Mouse (Mus musculus): ENCODE measurements around the gene Xrcc3. TPM values are rescaled to one million over a fixed set of nuclear protein-coding genes. Genes with fewer than 3 reads are reported as not detected.
A peak's percentile ranks its signal among the peaks of the same experiment; 100 is the strongest.

Xrcc3 gene
- total RNA-seq, 4 experiments from 2014 or later, result 17.5 to 22.1 (median 19.4) TPM

- no peak for DNase-seq
These were observed 1.4 kb upstream of the Xrcc3 start for GRCm38 (mm10) chr12:111814769-111815762.

- DNase-seq, result peak; percentile 72
These were observed 435 bp downstream of the Xrcc3 start for GRCm38 (mm10) chr12:111813111-111813765.

GRCm38 (mm10) chr12:111812611-111813010, 1.1 kb downstream of the Xrcc3 start:
- no peak for DNase-seq

GRCm38 (mm10) chr12:111812075-111812474, 1.6 kb downstream of the Xrcc3 start:
- no peak for DNase-seq

GRCm38 (mm10) chr12:111809762-111810161, 3.9 kb downstream of the Xrcc3 start:
- DNase-seq, result peak; percentile 72

GRCm38 (mm10) chr12:111808775-111809174, 4.9 kb downstream of the Xrcc3 start:
- DNase-seq, result no peak

- no peak for DNase-seq
These were observed 10.1 kb downstream of the Xrcc3 start for GRCm38 (mm10) chr12:111803538-111803937.

- no peak for DNase-seq
These were observed 13.1 kb downstream of the Xrcc3 start for GRCm38 (mm10) chr12:111800459-111801183.

- no peak for DNase-seq
These were observed 15.2 kb downstream of the Xrcc3 start for GRCm38 (mm10) chr12:111798493-111798892.

- DNase-seq, result no peak
These were observed 16.4 kb downstream of the Xrcc3 start for GRCm38 (mm10) chr12:111797251-111797650.

- no peak for DNase-seq
These were observed 18.3 kb downstream of the Xrcc3 start for GRCm38 (mm10) chr12:111795180-111795895.

- no peak for DNase-seq
These were observed 19.0 kb downstream of the Xrcc3 start for GRCm38 (mm10) chr12:111794526-111795179.

GRCm38 (mm10) chr12:111794102-111794501, 19.6 kb downstream of the Xrcc3 start:
- DNase-seq, result no peak

- DNase-seq, result no peak
These were observed 22.1 kb downstream of the Xrcc3 start for GRCm38 (mm10) chr12:111791474-111792104.

GRCm38 (mm10) chr12:111790631-111791030, 23.0 kb downstream of the Xrcc3 start:
- DNase-seq, result no peak

GRCm38 (mm10) chr12:111790090-111790489, 23.6 kb downstream of the Xrcc3 start:
- no peak for DNase-seq

GRCm38 (mm10) chr12:111787015-111787414, 26.7 kb downstream of the Xrcc3 start:
- no peak for DNase-seq

GRCm38 (mm10) chr12:111785174-111785573, 28.5 kb downstream of the Xrcc3 start:
- DNase-seq, result no peak

- no peak for DNase-seq
These were observed 34.1 kb downstream of the Xrcc3 start for GRCm38 (mm10) chr12:111779544-111779943.

- DNase-seq, result no peak
These were observed 35.8 kb downstream of the Xrcc3 start for GRCm38 (mm10) chr12:111777919-111778318.

GRCm38 (mm10) chr12:111774845-111775244, 38.8 kb downstream of the Xrcc3 start:
- no peak for DNase-seq

All from adrenal gland, adult 8-10 months (tissue).